Mouse (Mus musculus): ENCODE results near the gene Ccdc85c.

The Ccdc85c gene

GRCm38 (mm10) chr12:108215090-108215489 lies 60.1 kb downstream of the Ccdc85c start:
- no peak for DNase-seq (ENCODE audit: low spot score)

GRCm38 (mm10) chr12:108213090-108214041 lies 61.9 kb downstream of the Ccdc85c start:
- no peak for DNase-seq (ENCODE audit: low spot score)

- DNase-seq (ENCODE audit: low spot score), result no peak
Observed at GRCm38 (mm10) chr12:108212476-108212875, 62.7 kb downstream of the Ccdc85c start.

- DNase-seq (ENCODE audit: low spot score), result no peak
Observed at GRCm38 (mm10) chr12:108212071-108212470, 63.2 kb downstream of the Ccdc85c start.

- no peak for DNase-seq (ENCODE audit: low spot score)
Observed at GRCm38 (mm10) chr12:108210623-108211022, 64.6 kb downstream of the Ccdc85c start.

GRCm38 (mm10) chr12:108208726-108209438 lies 66.3 kb downstream of the Ccdc85c start:
- no peak for DNase-seq (ENCODE audit: low spot score)

GRCm38 (mm10) chr12:108208216-108208615 lies 67.0 kb downstream of the Ccdc85c start:
- no peak for DNase-seq (ENCODE audit: low spot score)

GRCm38 (mm10) chr12:108206641-108207040 lies 68.6 kb downstream of the Ccdc85c start:
- DNase-seq (ENCODE audit: low spot score), result peak; percentile 54

GRCm38 (mm10) chr12:108204978-108205377 lies 70.2 kb downstream of the Ccdc85c start:
- no peak for DNase-seq (ENCODE audit: low spot score)

- DNase-seq (ENCODE audit: low spot score), result no peak
Observed at GRCm38 (mm10) chr12:108203895-108204294, 71.3 kb downstream of the Ccdc85c start.

GRCm38 (mm10) chr12:108200094-108200493 lies 75.1 kb downstream of the Ccdc85c start:
- DNase-seq (ENCODE audit: low spot score), result no peak

GRCm38 (mm10) chr12:108198447-108198846 lies 76.8 kb downstream of the Ccdc85c start:
- DNase-seq (ENCODE audit: low spot score), result no peak

- DNase-seq (ENCODE audit: low spot score), result no peak
Observed at GRCm38 (mm10) chr12:108195761-108196160, 79.5 kb downstream of the Ccdc85c start.

- no peak for DNase-seq (ENCODE audit: low spot score)
Observed at GRCm38 (mm10) chr12:108193878-108194277, 81.3 kb downstream of the Ccdc85c start.

GRCm38 (mm10) chr12:108187541-108188091 lies 87.6 kb downstream of the Ccdc85c start:
- DNase-seq (ENCODE audit: low spot score), result no peak

GRCm38 (mm10) chr12:108181716-108182115 lies 93.5 kb downstream of the Ccdc85c start:
- no peak for DNase-seq (ENCODE audit: low spot score)

GRCm38 (mm10) chr12:108179321-108180266 lies 95.6 kb downstream of the Ccdc85c start, which contains the start of gene Ccnk:
TSS of gene Ccnk (plus strand) at chr12:108179579.
- DNase-seq (ENCODE audit: low spot score), result peak; percentile 98

- no peak for DNase-seq (ENCODE audit: low spot score)
Observed at GRCm38 (mm10) chr12:108179246-108179320, 96.1 kb downstream of the Ccdc85c start, which contains the start of gene Setd3. TSS of gene Setd3 (minus strand) at chr12:108179314.

- DNase-seq (ENCODE audit: low spot score), result peak; percentile 67
Observed at GRCm38 (mm10) chr12:108178331-108179245, 96.6 kb downstream of the Ccdc85c start.

- no peak for DNase-seq (ENCODE audit: low spot score)
Observed at GRCm38 (mm10) chr12:108176366-108176765, 98.9 kb downstream of the Ccdc85c start.

Data from spleen, adult 12 weeks (tissue).